Mouse (Mus musculus): ENCODE results near the gene Qrsl1. TPM values are rescaled to one million over a fixed set of nuclear protein-coding genes. Genes with fewer than 3 reads are reported as not detected.

Gene Qrsl1
- polyA plus RNA-seq, 1 experiment from 2014 or later: 21.8 TPM

DNA sequence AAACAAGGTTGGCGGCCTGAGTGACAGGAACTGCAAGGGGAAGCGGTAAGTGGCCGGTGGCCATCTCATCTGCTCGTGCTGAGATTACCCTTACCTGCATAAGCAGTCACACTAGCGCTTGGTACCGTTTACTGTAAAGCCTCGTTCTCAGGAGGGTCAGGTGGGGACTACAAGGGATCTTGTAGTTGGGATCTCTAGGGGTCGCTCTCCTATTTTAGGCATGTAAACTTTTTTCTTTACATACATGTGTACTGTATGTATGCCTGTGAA is 9.3 kb upstream of the Qrsl1 start:
- Histone ChIP-seq H3K27ac (no peak overlapping the region), H3K9me3 (no peaks in the 10 kb centered on the region), H3K4me3 (no peak overlapping the region), H3K36me3 (no peaks in the 10 kb centered on the region), H3K9ac (no peak overlapping the region), H3K4me1 (no peaks in the 10 kb centered on the region), H3K4me2 (replicated peaks) (no peak overlapping the region), H3K27me3 (no peaks in the 10 kb centered on the region)
- no peak for ATAC-seq (ENCODE audit: low FRiP score, low read depth)
- WGBS: 85% methylated on average over 8 of the region's 8 CpGs

DNA sequence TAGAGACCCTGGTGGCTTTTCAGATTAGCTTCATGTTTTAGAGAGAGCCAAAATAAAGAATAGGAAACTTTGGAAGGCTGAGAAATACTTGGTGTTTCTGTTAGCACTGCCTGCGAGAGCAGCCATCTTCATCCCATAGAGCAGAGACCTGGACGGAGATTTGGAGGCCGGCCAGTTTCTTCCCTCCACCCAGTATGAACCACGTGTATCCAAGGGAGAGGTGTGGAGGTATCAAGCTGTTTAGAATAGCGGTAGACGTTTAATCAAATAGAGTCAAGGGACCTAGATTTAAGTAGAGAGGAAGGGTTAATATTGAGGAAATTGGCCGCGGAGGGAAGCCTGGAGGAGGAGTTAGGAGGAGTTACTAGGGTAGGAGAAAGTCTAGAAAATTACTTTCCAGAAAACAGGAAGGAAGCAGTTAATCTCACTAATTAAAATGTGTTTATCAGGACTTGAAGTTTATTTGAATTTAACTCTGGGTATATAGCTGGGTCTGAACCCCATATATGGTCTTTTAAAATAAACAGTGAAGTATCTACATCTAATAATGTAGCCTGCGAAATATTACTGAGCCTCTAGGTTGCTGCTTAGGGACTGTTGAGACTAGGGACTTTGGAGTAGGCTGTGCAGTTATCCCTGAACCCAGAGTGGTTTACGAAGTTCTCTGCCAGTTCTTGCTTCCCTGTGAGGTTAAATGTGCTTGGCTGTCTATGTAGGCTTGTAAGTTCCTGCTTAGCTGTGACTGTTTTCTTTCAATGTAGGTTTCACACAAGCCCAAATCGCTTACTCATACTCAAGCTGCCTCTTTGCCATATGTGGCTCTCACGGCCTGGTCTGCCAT is 8.7 kb upstream of the Qrsl1 start:
- 68% methylated on average over 12 of the region's 12 CpGs for WGBS
- H3K9ac ChIP-seq: no peak overlapping the region
- no peak overlapping the region for H3K4me3 ChIP-seq

DNA sequence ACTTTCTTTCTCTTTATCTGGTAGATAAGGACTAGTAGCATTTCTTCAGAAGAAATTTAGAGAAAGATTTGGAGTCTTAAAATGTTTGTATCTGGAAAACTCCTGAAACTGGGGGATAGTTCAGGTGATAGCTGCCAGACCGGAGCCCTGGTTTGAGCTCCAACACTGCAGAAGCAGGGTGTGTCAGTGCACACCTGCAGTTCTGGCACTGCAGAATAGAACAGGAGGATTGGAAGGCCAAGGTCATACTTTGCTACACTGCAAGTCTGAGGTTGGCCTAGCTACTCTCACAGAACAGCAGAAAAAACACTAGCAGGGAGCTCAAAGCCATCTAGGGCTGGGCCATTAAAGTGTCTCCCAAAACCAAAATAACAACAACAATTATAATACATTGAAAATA is 3.0 kb upstream of the Qrsl1 start:
- Histone ChIP-seq H3K9ac (no peak overlapping the region), H3K4me1 (peaks cover 10% of the 10 kb centered on the region), H3K4me2 (replicated peaks) (no peak overlapping the region), H3K4me3 (no peak overlapping the region), H3K36me3 (no peaks in the 10 kb centered on the region), H3K9me3 (no peaks in the 10 kb centered on the region), H3K27me3 (no peaks in the 10 kb centered on the region), H3K27ac (no peak overlapping the region)
- WGBS: 87% methylated on average over 1 of the region's 1 CpGs
- no peak for ATAC-seq (ENCODE audit: low FRiP score, low read depth)

More for the DNA sequence above, 8.7 kb upstream of the Qrsl1 start:
- ATAC-seq (ENCODE audit: low FRiP score, low read depth): no peak
- Histone ChIP-seq H3K9me3 (no peaks in the 10 kb centered on the region), H3K27me3 (no peaks in the 10 kb centered on the region), H3K4me1 (no peaks in the 10 kb centered on the region), H3K27ac (no peak overlapping the region), H3K36me3 (no peaks in the 10 kb centered on the region), H3K4me2 (replicated peaks) (no peak overlapping the region)

DNA sequence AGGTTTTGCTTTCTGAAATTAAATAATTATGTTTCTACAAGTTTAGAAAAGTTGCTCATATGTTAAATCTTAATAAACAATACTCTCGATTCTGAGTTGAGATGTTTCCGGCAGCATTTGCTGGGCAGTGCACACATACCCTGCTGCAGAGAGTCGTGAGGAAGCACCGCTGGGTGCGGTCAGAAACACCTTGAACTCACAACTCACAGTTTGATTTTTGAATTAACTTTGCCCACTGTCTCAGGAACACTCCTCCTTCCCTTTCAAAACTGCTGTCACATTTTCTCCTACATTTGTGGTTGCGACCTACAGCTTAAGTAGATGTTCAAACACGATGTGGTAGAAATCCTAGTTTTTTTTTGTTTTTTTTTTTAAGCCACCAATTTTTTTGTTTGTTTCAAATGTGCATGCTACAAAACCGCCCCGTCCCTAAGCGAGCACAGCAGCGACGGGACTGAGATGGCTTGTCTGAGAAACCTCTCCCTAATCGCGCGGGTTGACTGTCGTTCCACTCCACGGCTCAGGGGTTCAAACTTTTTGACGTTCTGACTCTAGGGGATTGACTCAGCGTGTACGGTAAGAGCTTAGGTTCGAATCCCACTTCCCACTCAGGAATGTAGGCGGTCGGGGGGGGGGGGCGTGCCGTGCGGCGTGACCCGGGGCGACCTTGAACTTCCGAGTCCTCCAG is 518 bp downstream of the Qrsl1 start:
- Histone ChIP-seq H3K4me2 (replicated peaks) (peak overlapping the region; percentile 64), H3K4me1 (peaks cover 10% of the 10 kb centered on the region), H3K4me3 (peak overlapping the region; percentile 78), H3K9ac (peak overlapping the region; percentile 75), H3K27me3 (no peaks in the 10 kb centered on the region), H3K9me3 (no peaks in the 10 kb centered on the region), H3K27ac (peak overlapping the region; percentile 48; the same call in 1 of the 2 replicates), H3K36me3 (peaks cover 5% of the 10 kb centered on the region)
- peak; percentile 39 for ATAC-seq (ENCODE audit: low FRiP score, low read depth)
- WGBS: 9% methylated on average over 30 of the region's 30 CpGs

DNA sequence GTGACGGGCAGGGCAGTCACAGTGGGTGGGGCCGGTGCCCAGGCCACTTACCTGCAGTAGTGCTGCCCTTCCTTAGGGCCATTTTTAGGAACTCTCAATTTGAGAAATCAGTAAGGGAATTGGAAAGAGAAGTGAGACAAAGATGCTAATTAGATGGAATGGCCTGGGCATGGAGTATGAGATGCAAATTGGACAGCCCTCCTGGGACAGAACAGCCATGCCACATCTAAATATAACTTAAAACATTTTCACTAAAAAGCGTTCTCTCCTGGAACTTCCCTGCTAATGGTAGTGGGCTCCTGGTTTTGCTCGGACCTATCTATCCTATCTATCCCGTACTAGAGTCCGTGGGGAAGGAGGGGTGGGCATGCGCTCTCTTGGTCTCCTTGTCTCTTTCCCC is 3.3 kb downstream of the Qrsl1 start:
- no peak overlapping the region for H3K9ac ChIP-seq

DNA sequence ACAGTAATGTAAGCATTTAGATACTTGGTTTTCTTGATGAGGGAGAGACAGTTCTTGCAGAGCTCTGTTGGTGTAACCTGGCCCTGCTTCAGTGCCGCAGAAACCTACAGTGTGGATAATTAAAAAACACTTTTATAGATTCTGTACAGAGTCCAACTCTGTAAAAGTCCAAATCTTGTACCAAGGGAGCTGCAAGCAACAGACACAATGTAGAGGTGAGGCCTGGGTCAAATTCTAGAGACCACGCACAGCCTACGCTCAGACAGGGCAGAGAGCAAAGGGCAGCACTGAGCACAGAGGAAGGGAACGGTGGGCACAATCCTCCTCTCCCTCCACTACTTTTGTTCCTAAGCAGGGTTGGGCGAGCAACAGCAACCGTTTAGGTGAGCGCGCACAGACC is 5.5 kb downstream of the Qrsl1 start:
- ATAC-seq (ENCODE audit: low FRiP score, low read depth): no peak
- 85% methylated on average over 8 of the region's 8 CpGs for WGBS
- no peak overlapping the region for H3K27ac ChIP-seq

More for the DNA sequence above, 3.3 kb downstream of the Qrsl1 start:
- Histone ChIP-seq H3K9me3 (no peaks in the 10 kb centered on the region), H3K4me3 (no peak overlapping the region), H3K4me2 (replicated peaks) (no peak overlapping the region), H3K27me3 (no peaks in the 10 kb centered on the region), H3K4me1 (peaks cover 10% of the 10 kb centered on the region), H3K36me3 (peaks cover 33% of the 10 kb centered on the region), H3K27ac (no peak overlapping the region)
- WGBS: 92% methylated on average over 7 of the region's 7 CpGs
- ATAC-seq (ENCODE audit: low FRiP score, low read depth): no peak

DNA sequence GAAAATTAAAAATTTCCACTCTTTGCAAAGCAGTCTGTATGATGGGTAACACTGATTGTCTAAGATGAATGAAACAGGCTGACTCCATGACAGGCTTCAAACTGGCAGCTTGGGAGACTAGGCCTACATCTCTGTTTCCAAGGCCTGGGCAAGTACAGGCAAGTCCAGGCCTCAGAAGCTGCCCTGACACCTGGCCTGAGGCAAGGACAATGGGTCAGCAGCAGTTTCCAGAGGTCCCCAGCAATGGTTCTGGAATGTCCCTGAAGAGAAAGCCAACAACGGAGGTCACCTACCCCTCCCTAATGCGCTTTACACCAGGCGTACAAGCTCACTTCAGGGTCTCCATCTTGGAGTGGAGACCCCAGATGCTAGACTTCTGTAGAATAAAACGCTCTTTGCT is 8.6 kb downstream of the Qrsl1 start:
- Histone ChIP-seq H3K27ac (no peak overlapping the region), H3K9me3 (no peaks in the 10 kb centered on the region), H3K4me2 (replicated peaks) (no peak overlapping the region), H3K9ac (no peak overlapping the region), H3K27me3 (no peaks in the 10 kb centered on the region), H3K36me3 (peaks cover 56% of the 10 kb centered on the region), H3K4me3 (no peak overlapping the region), H3K4me1 (no peaks in the 10 kb centered on the region)
- no peak for ATAC-seq (ENCODE audit: low FRiP score, low read depth)
- WGBS: 96% methylated on average over 4 of the region's 4 CpGs

More for the DNA sequence above, 5.5 kb downstream of the Qrsl1 start:
- H3K4me2 ChIP-seq (replicated peaks): no peak overlapping the region
- no peak overlapping the region for H3K4me3 ChIP-seq
- peaks cover 42% of the 10 kb centered on the region for H3K36me3 ChIP-seq
- H3K4me1 ChIP-seq: peaks cover 2% of the 10 kb centered on the region; the same call in 1 of the 2 replicates
- no peaks in the 10 kb centered on the region for H3K9me3 ChIP-seq
- H3K9ac ChIP-seq: no peak overlapping the region
- H3K27me3 ChIP-seq: no peaks in the 10 kb centered on the region

DNA sequence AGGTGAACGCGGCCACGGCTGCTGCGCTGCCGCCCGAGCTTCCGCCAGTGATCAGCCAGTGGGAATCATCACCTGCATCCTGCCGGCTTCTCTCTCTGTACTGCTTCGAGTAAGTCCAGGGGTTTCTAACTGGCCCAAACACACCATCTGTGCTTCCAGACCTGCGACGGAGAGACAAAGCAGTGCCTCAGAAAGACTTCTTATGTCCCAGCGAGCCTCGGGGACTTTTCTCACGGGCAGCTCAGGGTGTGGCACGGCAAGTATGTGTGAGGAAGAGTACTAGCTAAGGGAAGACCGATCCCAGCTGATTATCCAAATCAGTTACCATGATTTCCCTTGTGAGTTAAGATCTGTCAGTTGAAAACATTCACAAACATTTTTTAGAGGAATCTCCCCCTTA is 12.6 kb downstream of the Qrsl1 start:
- H3K27ac ChIP-seq: no peak overlapping the region
- H3K4me2 ChIP-seq (replicated peaks): no peak overlapping the region
- H3K4me3 ChIP-seq: no peak overlapping the region
- peaks cover 48% of the 10 kb centered on the region for H3K36me3 ChIP-seq
- no peak for ATAC-seq (ENCODE audit: low FRiP score, low read depth)
- H3K4me1 ChIP-seq: no peaks in the 10 kb centered on the region
- H3K9me3 ChIP-seq: no peaks in the 10 kb centered on the region
- H3K9ac ChIP-seq: no peak overlapping the region
- no peaks in the 10 kb centered on the region for H3K27me3 ChIP-seq
- 90% methylated on average over 16 of the region's 16 CpGs for WGBS

DNA sequence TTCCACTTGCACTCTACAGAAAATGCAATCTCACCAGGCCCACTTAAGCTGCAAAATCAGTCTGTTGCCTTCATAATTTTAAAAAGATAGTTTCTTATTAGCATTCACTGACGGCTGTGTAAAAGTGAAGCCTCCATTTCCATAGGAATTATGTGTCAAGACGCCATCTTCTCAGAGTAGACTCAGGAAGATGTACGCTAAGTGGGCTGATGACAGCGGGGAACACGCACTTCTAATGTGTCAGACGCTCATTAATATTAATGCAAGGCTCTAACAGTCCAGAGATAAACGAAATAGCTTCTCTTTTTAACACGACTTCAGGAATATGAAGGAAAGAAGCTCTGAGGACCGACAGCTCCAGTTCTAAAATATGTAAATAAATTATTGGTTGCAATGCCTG is 13.9 kb downstream of the Qrsl1 start:
- Histone ChIP-seq H3K9me3 (no peaks in the 10 kb centered on the region), H3K4me3 (no peak overlapping the region), H3K27me3 (no peaks in the 10 kb centered on the region), H3K4me2 (replicated peaks) (no peak overlapping the region), H3K36me3 (peaks cover 38% of the 10 kb centered on the region), H3K9ac (no peak overlapping the region), H3K27ac (no peak overlapping the region), H3K4me1 (no peaks in the 10 kb centered on the region)
- no peak for ATAC-seq (ENCODE audit: low FRiP score, low read depth)
- WGBS: 92% methylated on average over 9 of the region's 9 CpGs

DNA sequence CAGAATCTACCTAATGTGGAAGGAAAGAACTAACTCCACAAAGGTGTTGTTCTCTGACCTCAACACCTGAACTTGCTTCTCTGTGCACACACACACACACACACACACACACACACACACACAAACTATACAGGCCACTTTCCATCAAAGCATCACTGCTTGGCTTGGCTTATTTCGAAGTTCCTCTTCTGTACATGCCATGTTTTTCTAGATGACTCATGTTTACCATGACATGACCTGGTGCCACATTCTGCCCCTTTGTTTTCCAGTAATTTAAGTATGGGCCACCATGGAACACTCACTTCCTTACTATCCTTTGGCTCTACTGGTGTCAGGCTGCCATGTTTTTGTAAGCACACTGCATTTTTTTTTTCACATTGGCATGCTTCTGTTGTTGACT is 30.1 kb downstream of the Qrsl1 start:
- peaks cover 10% of the 10 kb centered on the region; the same call in 1 of the 2 replicates for H3K36me3 ChIP-seq
- 91% methylated on average over 1 of the region's 1 CpGs for WGBS
- no peaks in the 10 kb centered on the region for H3K9me3 ChIP-seq
- no peak overlapping the region for H3K27ac ChIP-seq
- H3K9ac ChIP-seq: no peak overlapping the region
- H3K4me1 ChIP-seq: no peaks in the 10 kb centered on the region
- no peak overlapping the region for H3K4me2 ChIP-seq (replicated peaks)
- no peak overlapping the region for H3K4me3 ChIP-seq
- no peaks in the 10 kb centered on the region for H3K27me3 ChIP-seq
- ATAC-seq (ENCODE audit: low FRiP score, low read depth): no peak

DNA sequence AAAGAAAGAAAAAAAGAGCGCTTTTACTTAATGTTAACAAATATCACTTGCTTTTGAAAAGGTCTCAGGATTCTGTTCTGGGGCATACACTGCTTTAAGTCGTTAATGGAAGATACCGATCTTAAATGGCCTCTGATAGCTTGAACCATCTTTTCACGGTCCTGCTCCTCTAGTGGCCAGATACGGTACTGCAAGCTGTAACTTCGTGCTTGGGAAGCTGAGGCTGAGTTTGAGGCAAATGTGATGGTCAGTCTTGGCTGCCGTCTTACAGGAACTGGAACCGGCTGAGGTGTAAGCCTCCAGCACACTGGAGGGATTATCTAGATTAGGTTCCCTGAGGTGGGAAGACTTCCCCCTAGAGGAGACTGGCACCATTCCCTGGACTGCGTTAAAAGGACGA is 30.8 kb downstream of the Qrsl1 start:
- no peak overlapping the region for H3K4me2 ChIP-seq (replicated peaks)
- no peak overlapping the region for H3K9ac ChIP-seq
- no peak overlapping the region for H3K4me3 ChIP-seq
- H3K36me3 ChIP-seq: peaks cover 3% of the 10 kb centered on the region; the same call in 1 of the 2 replicates
- WGBS: 68% methylated on average over 10 of the region's 10 CpGs
- no peak for ATAC-seq (ENCODE audit: low FRiP score, low read depth)
- no peaks in the 10 kb centered on the region for H3K9me3 ChIP-seq
- no peaks in the 10 kb centered on the region for H3K4me1 ChIP-seq
- no peak overlapping the region for H3K27ac ChIP-seq
- H3K27me3 ChIP-seq: no peaks in the 10 kb centered on the region

DNA sequence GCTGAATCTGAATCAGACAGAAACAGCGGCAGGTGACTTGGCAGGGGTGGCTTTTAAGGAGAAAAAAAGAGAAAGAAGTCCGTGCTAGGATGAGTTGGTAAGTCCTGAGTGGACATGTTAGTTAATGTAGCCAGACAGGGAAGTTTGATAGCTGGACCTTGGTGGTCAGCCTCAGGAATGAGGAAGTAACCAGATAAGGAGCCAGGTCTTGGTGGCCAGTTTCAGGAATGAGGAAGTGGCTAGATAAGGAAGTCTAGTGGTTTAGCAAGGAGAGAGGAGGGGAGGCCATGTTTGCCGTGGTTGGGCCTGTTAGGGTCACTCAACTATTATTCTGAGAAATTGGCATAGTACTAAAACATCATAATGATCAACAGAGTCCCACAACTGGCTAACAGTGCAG is 45.2 kb downstream of the Qrsl1 start:
- no peak overlapping the region for H3K27ac ChIP-seq
- H3K9me3 ChIP-seq: peaks cover 3% of the 10 kb centered on the region; the same call in 1 of the 2 replicates
- no peaks in the 10 kb centered on the region for H3K27me3 ChIP-seq
- no peak overlapping the region for H3K4me2 ChIP-seq (replicated peaks)
- H3K4me1 ChIP-seq: no peaks in the 10 kb centered on the region
- ATAC-seq (ENCODE audit: low FRiP score, low read depth): no peak
- no peak overlapping the region for H3K4me3 ChIP-seq
- H3K36me3 ChIP-seq: no peaks in the 10 kb centered on the region
- WGBS: 87% methylated on average over 3 of the region's 3 CpGs
- H3K9ac ChIP-seq: no peak overlapping the region

Measured in limb, embryonic 13.5 days (tissue).